Mouse (Mus musculus) lung, adult 2 months (tissue): ENCODE data around the gene Zfp2.

ENCODE experiments used
- CTCF ChIP-seq: fragments of 200-500 bp; IDR thresholded peaks from 2 replicates; pipeline ENCODE4 v1.5.1; 2011; ENCODE audit warnings: mild to moderate bottlenecking, low read length, control low read depth; ENCODE audit not compliant: insufficient read depth
- POLR2A ChIP-seq: fragments of 200-500 bp; IDR thresholded peaks from 2 replicates; pipeline ENCODE4 v1.6.1; 2011; ENCODE audit warnings: low read depth, mild to moderate bottlenecking, control low read depth, low read length, borderline replicate concordance; ENCODE audit errors: extremely low read depth

DNA sequence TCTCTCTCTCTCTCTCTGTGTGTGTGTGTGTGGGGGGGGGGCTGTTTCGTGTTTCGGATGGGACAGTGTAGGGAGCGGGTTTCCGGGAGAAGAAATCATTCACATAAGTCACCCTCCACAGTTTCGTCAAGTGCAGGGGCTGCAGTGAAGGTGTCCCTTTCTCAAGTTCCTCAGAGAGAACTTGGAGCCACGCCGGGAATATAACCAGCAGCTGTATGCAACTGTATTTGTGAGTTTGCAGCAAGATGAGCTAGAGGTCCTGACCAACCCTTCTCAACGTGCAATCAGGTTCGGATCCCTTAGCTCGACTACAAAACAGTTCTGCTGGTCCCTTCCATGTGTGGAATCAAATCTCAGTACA is 29.1 kb downstream of the Zfp2 start:
- TF ChIP-seq POLR2A = no peak
- no peak for TF ChIP-seq CTCF
